Mouse (Mus musculus) bone marrow macrophage, adult 2 months (primary cell): ENCODE measurements around the gene Orc6.

ENCODE experiments used
- CTCF ChIP-seq: IDR thresholded peaks from 2 replicates; pipeline ENCODE4 v1.5.1; 2012; ENCODE audit warnings: low read depth, mild to moderate bottlenecking, low read length, moderate library complexity
- POLR2A ChIP-seq: IDR thresholded peaks from 2 replicates; pipeline ENCODE4 v1.6.1; 2012; ENCODE audit warnings: mild to moderate bottlenecking, low read depth, low read length, borderline replicate concordance

DNA sequence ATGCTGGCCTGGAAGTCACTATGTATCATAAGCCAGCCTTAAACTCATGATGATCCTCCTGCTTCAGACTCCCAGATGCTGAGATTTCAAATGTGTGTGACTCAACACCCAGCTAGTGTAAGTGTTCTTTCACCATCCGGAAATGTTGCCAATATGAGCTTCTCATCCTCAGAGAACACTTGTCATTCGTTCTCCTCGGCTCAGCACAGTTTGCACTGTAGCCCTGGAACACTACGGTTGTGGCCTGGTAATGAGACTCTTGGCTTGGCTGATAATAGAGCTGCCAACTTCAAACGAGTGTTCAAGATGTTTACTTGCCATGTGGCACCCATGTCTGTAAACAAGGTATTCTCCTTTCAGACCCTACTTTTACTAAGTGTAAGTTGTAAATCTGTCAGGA is 4.1 kb downstream of the Orc6 start:
- TF ChIP-seq CTCF (no peak), POLR2A (no peak)
